Mouse (Mus musculus): Measurements from ENCODE around the gene Coa3. TPM values are rescaled to one million over a fixed set of nuclear protein-coding genes. Genes with fewer than 3 reads are reported as not detected.

Gene Coa3
- polyA plus RNA-seq, 1 experiment from 2014 or later: 204 TPM

Other genes with a start within 250 kb of the Coa3 start
- gene Naglu, start 209.1 kb downstream of the Coa3 start, polyA plus RNA-seq (2014; fragmentation: Nextera tagmentation; extraction: Ambion mirVana): 7.0 and 11.5 TPM in 2 replicates
- 0.16 TPM in 1 of 2 replicates, not detected in the other for gene Hsd17b1, start 200.7 kb downstream of the Coa3 start, polyA plus RNA-seq (2014; fragmentation: Nextera tagmentation; extraction: Ambion mirVana)
- gene Coasy, start 196.5 kb downstream of the Coa3 start, polyA plus RNA-seq (2014; fragmentation: Nextera tagmentation; extraction: Ambion mirVana): 42.0 and 44.9 TPM in 2 replicates
- 39.7 and 48.7 TPM in 2 replicates for gene Mlx, start 191.8 kb downstream of the Coa3 start, polyA plus RNA-seq (2014; fragmentation: Nextera tagmentation; extraction: Ambion mirVana)
- 52.0 and 61.8 TPM in 2 replicates for gene Psmc3ip, start 183.7 kb downstream of the Coa3 start, polyA plus RNA-seq (2014; fragmentation: Nextera tagmentation; extraction: Ambion mirVana)
- 10.5 and 14.0 TPM in 2 replicates for gene Retreg3, start 159.2 kb downstream of the Coa3 start, polyA plus RNA-seq (2014; fragmentation: Nextera tagmentation; extraction: Ambion mirVana)
- gene Tubg1, start 159.2 kb downstream of the Coa3 start, polyA plus RNA-seq (2014; fragmentation: Nextera tagmentation; extraction: Ambion mirVana): 81.9 and 95.4 TPM in 2 replicates
- 3.7 and 4.5 TPM in 2 replicates for gene Tubg2, start 123.2 kb downstream of the Coa3 start, polyA plus RNA-seq (2014; fragmentation: Nextera tagmentation; extraction: Ambion mirVana)
- 1.7 and 2.1 TPM in 2 replicates for gene Cntnap1, start 108.6 kb downstream of the Coa3 start, polyA plus RNA-seq (2014; fragmentation: Nextera tagmentation; extraction: Ambion mirVana)
- 17.0 and 17.9 TPM in 2 replicates for gene Plekhh3, start 107.8 kb downstream of the Coa3 start, polyA plus RNA-seq (2014; fragmentation: Nextera tagmentation; extraction: Ambion mirVana)
- 0.24 and 0.51 TPM in 2 replicates for gene Ccr10, start 103.7 kb downstream of the Coa3 start, polyA plus RNA-seq (2014; fragmentation: Nextera tagmentation; extraction: Ambion mirVana)
- gene Ezh1, start 52.7 kb downstream of the Coa3 start, polyA plus RNA-seq (2014; fragmentation: Nextera tagmentation; extraction: Ambion mirVana): 18.2 and 27.4 TPM in 2 replicates
- gene Ramp2, start 33.1 kb downstream of the Coa3 start, polyA plus RNA-seq (2014; fragmentation: Nextera tagmentation; extraction: Ambion mirVana): 248 and 275 TPM in 2 replicates
- 154 and 160 TPM in 2 replicates for gene Vps25, start 25.4 kb downstream of the Coa3 start, polyA plus RNA-seq (2014; fragmentation: Nextera tagmentation; extraction: Ambion mirVana)
- 18.9 and 28.1 TPM in 2 replicates for gene Wnk4, start 18.5 kb downstream of the Coa3 start, polyA plus RNA-seq (2014; fragmentation: Nextera tagmentation; extraction: Ambion mirVana)
- gene Cntd1, start 102 bp downstream of the Coa3 start, polyA plus RNA-seq (2014; fragmentation: Nextera tagmentation; extraction: Ambion mirVana): 1.2 and 1.7 TPM in 2 replicates
- 112 and 164 TPM in 2 replicates for gene Becn1, start 23.2 kb upstream of the Coa3 start, polyA plus RNA-seq (2014; fragmentation: Nextera tagmentation; extraction: Ambion mirVana)
- 113 and 130 TPM in 2 replicates for gene Psme3, start 37.1 kb upstream of the Coa3 start, polyA plus RNA-seq (2014; fragmentation: Nextera tagmentation; extraction: Ambion mirVana)
- gene Aoc2, start 45.9 kb upstream of the Coa3 start, polyA plus RNA-seq (2014; fragmentation: Nextera tagmentation; extraction: Ambion mirVana): 1.9 TPM in 2 replicates
- gene Aoc3, start 51.5 kb upstream of the Coa3 start, polyA plus RNA-seq (2014; fragmentation: Nextera tagmentation; extraction: Ambion mirVana): 0.23 and 0.37 TPM in 2 replicates
- 0.08 TPM in 1 of 2 replicates, not detected in the other for gene G6pc, start 88.4 kb upstream of the Coa3 start, polyA plus RNA-seq (2014; fragmentation: Nextera tagmentation; extraction: Ambion mirVana)
- 85.2 and 99.0 TPM in 2 replicates for gene Aarsd1, start 138.5 kb upstream of the Coa3 start, polyA plus RNA-seq (2014; fragmentation: Nextera tagmentation; extraction: Ambion mirVana)
- 10.4 and 11.5 TPM in 2 replicates for gene Gm27029, start 145.7 kb upstream of the Coa3 start, polyA plus RNA-seq (2014; fragmentation: Nextera tagmentation; extraction: Ambion mirVana)
- gene Rundc1, start 146.0 kb upstream of the Coa3 start, polyA plus RNA-seq (2014; fragmentation: Nextera tagmentation; extraction: Ambion mirVana): 8.2 and 16.1 TPM in 2 replicates
- gene Ptges3l, start 146.2 kb upstream of the Coa3 start, polyA plus RNA-seq (2014; fragmentation: Nextera tagmentation; extraction: Ambion mirVana): 8.9 and 10.3 TPM in 2 replicates
- 430 and 578 TPM in 2 replicates for gene Rpl27, start 163.2 kb upstream of the Coa3 start, polyA plus RNA-seq (2014; fragmentation: Nextera tagmentation; extraction: Ambion mirVana)
- 9.6 and 10.4 TPM in 2 replicates for gene Ifi35, start 169.3 kb upstream of the Coa3 start, polyA plus RNA-seq (2014; fragmentation: Nextera tagmentation; extraction: Ambion mirVana)
- 7.0 and 10.8 TPM in 2 replicates for gene Rnd2, start 185.9 kb upstream of the Coa3 start, polyA plus RNA-seq (2014; fragmentation: Nextera tagmentation; extraction: Ambion mirVana)
- 25.0 and 28.4 TPM in 2 replicates for gene Vat1, start 187.1 kb upstream of the Coa3 start, polyA plus RNA-seq (2014; fragmentation: Nextera tagmentation; extraction: Ambion mirVana)